Mouse (Mus musculus) thymus, postnatal 25 days (tissue): ENCODE data around the gene Elavl3.
A peak's percentile ranks its signal among the peaks of the same experiment; 100 is the strongest.
"Not testable (repeated sequence)": the region's sequence is repeated elsewhere in the genome, so short reads cannot be mapped to it uniquely, and the experiment has no call there.

Experiments
- DNase-seq: peaks from one replicate; pipeline ENCODE4 v3.0.0; 2022

The Elavl3 gene

DNA sequence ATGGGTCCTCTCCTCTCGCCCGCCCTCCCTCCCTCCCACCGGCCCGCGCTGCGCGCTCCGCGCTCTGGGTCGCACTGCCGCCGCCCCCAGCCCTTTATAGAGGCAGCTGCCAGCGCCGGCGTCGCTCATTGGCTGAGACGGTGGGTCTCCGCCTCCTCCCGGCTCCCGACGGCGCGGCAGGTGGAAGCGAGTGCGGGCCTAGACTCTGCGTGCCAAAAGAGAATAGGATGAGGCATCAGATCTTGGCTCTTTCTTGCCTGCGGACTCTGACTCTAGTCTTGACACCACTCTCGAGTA lies at the start of gene Elavl3:
Elavl3 (minus strand) TSS at position 66 of the 297 bp plus-strand sequence.
- DNase-seq = peak; percentile 51

DNA sequence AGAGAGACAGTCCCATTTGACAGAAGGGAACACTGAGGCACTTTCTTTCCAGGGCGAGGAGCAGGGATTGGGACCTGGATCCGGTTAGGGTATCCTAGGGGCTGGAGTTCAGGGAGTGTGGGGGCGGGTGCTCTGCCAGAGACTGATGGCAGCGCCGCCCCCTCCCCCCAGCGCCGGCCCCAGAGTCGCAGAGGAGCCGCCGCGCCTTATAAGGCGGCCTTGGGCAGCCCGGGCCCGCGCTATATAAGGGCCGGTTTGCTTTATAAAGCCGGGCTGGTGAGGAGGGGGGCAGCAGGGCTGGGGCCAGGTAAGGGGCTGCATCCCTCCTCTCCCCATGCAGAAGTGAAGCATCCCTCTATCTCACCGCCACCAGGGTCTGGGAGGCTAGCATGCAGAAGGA lies 48.1 kb upstream of the Elavl3 start:
- no peak for DNase-seq

DNA sequence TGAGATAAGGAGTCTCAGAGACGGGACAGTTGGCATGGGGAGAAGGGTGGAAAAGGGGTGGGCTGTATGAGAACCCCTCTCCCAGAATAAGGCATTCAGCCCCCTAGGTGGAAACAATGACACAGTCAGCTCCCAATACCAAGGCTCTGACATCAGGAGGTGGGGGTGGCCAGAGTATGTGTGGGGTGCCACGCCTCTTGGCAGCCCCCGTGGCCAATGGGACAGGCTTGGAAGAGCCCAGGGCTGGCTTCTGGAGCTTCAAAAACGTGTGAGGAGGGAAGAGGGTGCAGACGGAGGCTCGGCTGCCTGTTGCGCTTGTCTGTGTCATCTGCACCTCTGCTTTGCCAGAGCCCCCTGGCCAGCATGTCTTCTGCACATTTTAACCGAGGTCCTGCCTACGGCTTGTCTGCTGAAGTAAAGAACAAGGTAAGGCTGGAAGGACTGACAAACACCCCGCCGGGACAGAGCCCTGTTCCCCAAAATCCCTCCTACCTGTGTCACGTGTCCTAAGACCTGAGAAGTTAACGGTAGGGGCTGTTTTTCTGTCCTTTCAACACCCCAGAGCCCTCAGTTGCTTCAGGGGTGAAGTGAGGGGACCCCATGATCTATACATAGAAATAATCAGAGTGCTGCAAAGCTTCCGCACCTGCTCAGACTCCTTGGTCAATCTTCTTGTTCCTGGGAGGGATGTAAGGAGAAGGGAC lies 47.3 kb upstream of the Elavl3 start, which contains the start of gene Cnn1:
Cnn1 (plus strand) TSS at position 224 of the 704 bp plus-strand sequence.
- no peak for DNase-seq

DNA sequence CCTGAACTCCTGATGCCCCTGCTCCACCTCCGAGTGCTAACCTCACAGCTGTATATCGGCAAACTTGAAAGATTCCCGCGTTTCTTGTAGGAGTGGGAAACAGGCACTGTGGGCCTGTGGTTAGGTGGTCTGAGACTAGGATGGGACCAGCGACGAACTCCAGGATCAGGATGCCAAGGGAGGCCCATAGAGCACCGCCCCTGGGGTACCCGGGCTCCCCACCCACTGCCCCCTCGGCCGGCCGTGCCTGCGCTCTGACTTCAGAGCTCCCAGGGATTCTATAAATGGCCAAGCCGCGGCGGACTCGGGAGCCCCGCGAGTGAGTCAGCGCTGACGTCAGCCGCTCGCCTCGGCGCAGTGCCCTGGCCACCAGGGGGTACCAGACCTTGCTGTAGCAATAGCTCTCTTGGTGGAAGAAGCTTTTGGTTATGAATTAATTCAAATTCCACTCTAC lies 44.1 kb upstream of the Elavl3 start:
- DNase-seq = peak; percentile 80

DNA sequence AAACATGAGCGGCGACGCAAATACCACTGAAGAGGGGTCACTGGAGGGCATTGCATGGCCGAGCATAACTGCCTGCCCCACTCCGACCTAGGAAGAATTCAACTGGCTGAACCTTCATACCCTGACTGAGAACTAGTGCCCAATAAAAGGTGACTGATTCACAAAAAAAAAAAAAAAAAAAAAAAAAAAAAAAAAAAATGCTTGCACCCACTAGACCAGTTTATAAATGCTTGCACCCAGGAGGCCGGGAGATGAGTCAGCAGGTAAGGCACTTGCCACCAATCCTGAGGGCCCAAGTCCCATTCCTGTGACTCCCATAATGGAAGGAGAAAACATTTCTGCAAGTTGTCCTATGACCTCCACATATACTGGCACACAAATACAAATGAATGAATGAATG lies 40.9 kb upstream of the Elavl3 start:
- no peak for DNase-seq

DNA sequence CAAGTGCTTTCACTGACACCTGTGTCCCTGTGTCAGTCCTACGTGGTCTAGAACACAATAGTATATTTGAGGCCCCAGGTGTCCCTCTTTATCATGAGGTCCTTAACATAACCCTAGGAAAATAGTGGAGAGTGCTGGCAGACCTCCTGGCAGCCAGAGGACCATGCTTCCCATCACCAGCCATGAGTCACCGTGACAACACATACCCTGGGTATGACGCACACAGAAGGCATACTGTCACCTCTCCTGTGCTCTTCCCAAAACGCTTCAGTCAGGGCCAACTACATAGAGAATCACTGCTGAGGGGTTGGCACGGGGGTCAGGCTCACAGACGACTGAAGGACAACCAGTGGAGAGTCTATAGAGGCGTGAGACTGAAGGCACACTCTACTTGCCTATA lies 38.2 kb upstream of the Elavl3 start:
- no peak for DNase-seq

DNA sequence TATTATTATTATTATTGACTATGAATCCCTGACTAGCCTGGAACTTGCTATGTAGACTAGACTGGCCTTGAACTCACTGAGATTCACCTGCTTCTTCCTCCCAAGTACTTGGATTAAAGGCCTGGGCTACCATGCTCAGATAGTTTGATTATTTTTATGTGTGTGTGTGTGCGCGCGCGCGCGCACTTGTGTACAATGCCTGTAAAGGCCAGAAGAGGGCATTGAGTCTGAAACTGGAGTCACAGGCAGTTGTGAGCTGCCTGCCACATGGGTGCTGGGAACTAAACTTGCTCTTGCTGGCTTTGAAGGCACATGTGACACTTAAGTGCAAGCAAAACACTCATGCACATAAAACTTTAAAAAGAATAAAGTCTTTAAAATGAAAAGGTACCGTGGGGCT lies 37.5 kb upstream of the Elavl3 start:
- no peak for DNase-seq

DNA sequence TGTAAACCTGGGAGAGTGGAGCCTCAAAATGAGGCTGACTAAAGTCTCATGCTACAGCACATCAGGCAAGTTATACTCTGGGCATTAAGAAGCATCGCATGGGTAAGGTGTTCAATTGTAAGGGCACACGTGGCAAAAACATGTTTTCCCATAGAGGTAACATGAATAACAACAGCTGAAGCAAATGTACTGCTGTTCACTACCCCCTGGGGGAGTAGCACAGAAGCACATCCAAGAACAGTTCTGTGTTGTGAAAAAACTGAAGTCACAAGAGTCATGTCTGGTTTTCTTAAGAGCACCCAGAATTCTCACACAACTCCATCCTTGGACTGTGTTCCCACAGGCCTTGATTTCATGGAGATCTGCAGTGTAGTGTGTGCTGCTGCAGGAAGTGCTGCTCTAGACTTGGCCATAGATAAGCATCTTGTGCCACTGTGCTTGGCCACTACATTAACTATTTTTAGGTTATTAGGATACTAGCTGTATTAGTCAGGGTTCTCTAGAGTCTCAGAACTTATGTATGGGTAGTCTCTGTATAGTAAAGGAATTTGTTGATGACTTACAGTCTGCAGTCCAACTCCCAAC lies 35.3 kb upstream of the Elavl3 start:
- no peak for DNase-seq

DNA sequence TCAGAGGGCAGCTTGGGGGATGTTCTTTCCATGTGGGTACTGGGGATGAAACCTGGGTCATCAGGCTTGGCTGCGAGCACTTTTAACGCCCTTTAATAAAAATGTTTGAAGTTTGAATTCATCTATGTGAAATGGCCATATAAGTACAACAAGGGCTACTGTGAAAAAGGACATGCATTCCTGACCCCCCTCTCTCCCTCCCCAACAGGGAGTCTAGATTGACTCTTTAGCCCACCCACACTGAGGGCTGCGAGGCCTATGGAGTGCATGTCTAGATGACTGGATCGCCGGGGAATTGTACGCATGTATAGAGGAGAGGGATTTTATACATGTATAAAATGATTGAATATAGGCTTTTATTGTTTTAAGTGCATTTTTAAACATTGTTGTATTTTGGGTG lies 34.2 kb upstream of the Elavl3 start:
- no peak for DNase-seq

DNA sequence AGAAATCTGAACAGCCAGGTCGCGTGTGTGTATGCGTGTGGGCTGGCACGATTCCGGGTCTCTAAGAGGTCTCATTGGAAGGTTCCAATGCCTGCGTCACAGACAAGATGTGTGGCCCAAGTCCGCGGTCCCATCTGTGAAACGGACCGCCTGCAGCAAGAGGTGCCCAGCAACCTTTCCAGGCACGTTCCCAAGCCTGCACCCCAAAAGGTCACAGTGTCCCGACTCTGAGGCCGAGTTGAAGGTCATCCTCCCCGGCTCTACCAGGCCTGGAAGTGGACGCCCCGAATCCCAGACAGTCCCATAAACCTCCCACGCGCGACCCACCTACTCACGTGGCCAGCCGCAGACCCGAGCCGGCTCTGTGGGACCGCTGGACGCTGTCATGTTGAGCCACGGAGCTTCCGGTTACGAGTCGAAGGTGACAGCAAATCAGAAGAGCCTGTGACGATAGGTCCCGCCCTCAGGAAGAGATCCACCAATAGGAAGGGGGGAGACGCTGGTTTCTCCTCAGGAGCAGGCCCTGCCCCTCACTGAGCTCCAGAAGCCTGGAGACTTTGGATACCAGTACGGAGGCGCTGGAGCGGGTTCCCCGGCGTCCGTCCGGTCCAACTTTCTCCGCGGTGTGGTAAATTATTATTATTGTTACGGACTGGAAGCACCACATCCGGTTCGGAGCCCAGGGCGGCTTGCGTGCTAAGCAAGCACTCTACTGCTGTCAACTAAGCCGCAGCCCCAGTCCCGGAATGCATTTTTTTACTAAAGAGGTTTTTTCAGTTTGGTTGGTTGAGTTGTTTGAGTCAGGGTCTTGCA lies 33.4 kb upstream of the Elavl3 start, which contains the start of gene Ecsit:
Ecsit (minus strand) TSS at position 417 of the 813 bp plus-strand sequence.
- peak; percentile 93 for DNase-seq

DNA sequence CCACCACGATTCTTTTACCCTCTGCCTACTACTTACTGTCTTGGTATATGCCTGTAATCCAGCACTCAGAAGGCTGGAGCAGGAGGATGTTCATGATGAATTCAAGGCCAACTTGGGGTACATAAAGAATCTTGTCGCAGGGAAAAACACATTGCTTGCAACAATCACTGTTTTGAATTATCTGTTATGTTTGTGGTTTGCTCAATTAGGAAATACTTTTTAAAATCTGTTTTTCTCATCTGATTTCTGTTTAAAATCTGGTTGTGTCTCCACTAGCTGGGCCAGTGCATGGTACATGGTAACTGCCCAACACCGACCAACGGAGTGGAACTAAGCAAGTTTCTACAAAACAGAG lies 32.8 kb upstream of the Elavl3 start:
- no peak for DNase-seq

DNA sequence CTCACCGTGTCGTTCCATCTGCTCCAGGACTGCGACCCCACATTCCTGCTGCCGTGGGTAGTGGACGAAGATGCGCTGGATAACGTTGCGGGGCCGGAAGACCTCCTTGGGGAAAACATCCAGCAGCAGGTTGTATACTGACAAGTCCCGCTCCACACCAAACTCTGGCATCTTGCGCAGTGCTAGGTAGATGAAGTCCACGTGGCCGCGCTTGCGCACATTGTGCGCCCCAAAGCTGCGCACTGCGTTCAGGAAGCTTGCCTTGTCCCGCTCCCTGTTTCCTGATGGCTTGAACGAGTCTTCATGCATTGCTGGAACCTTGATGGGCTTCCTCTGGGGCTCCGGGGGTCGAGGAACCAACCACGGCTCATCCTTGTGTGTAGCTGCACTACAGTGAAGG lies 24.4 kb upstream of the Elavl3 start:
- no peak for DNase-seq

DNA sequence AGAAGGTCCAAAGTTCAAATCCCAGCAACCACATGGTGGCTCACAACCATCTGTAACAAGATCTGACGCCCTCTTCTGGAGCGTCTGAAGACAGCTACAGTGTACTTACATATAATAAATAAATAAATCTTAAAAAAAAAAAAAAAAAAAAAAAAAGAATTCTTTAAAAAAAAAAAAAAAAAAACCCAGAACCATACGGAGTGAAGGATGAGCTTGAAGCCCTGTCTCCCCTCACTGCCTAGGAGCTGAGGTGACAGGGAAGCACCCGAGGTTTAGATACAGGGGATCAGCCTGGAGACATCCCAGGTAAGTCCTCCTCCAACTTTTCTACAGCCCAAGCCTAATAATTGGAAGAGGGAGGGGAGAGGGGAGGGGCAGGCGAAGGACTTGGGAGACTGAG lies 24.0 kb upstream of the Elavl3 start:
- DNase-seq = not testable (repeated sequence)

DNA sequence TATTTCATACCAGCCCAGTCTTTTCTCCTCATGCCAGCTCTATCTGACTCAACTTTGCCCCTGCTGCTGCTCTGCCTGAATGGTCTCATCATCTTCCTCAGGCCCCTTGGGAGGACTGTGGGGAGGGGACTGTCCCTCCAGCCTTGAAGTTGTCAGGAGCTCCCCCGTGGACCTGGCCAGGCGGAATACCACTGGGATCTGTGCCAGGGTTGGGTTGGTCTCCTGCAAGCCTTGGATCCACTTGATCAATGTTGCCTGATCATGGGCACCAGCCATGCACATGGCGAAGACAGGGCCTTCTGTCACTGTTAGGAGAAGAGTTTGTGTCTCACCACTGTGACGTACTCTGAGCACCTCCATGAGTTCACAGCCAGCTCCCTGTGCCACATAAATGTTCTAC lies 20.5 kb upstream of the Elavl3 start:
- DNase-seq = no peak

DNA sequence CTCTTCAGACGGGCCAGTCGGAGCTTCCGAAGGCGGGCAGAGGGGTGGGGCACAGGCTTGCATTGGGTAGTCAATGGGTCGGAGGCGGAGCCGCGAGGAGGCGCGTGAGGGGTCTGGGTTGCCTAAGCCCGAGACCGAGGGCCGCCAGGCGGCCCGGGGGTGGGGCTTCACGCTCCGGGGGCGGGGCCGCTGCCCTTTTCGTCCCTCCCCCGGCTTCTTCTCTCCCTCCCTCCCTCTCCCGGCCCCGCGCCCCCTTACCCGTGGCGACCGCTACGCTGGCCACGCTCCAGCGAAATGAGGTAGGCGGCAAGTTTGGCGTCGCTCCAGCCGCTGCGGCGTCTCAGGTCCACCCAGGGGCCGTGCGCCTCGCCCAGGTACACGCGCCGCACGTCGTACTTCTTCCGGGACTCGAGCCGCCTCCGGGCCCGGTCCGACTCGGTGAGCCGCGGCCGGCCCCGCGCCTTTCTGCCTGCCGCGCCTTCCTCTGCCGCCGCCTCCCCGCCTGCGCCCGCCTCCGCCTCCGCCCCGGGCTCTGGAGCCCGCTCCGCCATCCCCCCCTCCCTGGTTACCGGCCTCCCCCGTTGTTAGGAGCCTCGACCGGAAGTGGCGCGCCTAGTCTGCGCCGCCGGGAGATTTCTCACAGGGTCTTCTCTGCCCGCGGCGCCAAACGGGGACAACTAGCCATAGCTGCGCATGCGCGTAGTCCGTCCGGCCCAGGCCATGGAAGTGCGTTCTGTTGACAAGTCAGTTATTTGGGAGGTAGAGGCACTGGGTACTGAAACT lies 19.2 kb upstream of the Elavl3 start, which contains the start of the genes Gm49318 and Zfp653:
Gm49318 (minus strand) TSS at position 469 of the 783 bp plus-strand sequence.
Zfp653 (minus strand) TSS at position 586 of the 783 bp plus-strand sequence.
- peak; percentile 95 for DNase-seq

DNA sequence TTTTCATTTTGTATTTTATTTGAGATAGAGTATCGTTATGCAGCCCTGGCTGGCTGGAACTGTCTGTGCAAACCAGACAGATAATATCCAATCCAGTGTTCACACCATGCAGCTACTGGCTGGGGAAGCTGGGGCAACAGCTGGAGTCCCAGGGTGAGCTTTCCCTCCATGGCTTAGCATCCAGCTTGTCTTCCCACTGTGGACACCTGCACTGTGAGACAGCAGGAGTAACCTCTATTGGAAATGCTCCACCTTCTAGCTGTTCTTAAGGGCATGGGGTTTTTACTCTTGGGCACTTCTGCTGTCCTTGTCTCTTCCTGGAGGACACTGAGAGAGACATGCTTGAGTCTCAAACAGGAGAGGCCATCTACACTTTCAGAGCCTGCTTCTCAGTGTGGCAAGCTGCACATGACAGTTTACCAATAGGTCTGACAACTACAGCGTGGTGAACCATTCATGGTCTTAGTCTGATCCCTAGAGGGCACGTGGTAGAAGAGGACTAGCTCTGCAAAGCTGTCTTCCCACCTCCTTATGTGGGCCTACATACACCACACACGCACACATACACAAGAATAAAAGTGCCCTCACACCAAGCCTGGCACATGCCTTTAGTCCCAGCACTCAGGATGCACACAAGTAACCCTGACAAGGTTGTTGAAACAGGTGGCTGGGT lies 18.2 kb upstream of the Elavl3 start:
- no peak for DNase-seq

DNA sequence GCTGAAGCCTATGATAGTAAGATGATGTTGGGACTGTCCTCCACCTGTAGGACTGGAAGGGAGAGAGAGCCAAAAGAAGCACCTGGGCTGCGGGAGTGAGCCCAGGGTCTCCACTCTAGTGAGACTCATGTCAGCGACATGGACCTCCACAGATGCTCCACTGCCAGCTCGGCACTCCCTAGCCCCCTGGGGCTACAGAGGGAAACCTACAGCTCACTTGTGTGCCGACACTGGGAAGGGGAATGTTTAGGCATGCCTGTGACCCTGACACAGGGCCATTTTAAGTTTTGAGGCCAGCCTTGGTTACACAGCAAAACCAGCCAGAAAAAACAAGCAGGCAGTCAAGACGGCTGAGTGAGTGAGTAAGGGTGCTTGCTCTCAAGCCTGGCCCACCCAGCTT lies 15.4 kb upstream of the Elavl3 start:
- no peak for DNase-seq

DNA sequence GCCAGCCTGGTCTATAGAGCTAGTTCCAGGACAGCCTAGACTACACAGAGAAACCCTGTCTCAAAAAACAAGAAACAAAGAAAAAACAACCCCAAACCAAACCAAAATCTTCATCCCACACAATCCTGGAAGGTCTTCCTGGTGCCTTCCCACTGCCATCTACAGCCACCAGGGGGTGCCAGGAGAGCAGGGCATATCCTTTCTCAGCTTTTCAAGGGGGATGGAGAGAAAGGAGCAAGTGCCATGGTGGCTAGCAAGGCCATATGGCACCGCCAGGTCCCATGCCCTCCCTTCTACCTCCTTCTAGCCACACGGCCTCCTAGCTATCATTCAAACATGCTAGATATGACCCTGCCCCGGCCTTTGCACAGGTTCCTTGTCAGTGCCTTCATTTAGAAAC lies 14.6 kb upstream of the Elavl3 start:
- DNase-seq = peak; percentile 69

DNA sequence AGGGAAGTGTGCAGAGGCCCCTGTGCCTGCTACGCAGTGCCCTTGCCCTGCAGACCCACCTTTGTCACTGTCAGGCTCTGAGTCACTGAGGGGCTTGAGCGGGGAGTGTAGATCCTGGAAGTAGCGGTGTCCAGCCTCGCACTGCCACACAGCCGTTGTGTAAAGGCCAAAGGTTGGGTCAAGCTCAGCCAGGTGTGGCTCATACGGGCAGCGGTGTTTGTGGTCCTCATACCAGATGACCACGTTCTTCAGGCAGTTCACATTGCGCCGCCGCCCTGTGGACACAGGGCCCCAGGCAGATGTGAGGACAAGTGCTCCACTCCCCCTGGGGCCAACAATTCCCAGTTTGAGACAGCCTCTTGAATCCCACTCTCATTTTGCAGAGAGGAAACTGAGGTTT lies 13.8 kb upstream of the Elavl3 start:
- no peak for DNase-seq

DNA sequence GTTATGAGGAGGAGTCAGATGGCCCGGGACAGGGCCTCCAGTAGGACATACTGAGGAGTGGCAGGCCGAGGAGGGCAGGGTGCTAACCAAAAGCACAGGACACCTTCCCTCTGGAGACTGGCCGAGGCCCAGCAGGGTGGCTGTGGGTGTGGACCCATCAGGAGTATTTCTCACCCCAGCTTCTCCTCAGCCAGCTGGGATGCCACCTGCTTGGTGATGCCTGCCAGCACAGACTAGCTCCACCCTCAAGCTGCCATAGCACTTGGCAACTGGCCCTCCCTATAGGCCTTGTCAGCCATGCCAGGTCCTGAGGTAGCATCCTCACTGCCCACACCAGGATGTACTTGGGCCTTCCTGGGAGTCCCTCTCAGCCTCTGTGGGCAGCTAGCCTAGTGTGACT lies 12.5 kb upstream of the Elavl3 start:
- no peak for DNase-seq

DNA sequence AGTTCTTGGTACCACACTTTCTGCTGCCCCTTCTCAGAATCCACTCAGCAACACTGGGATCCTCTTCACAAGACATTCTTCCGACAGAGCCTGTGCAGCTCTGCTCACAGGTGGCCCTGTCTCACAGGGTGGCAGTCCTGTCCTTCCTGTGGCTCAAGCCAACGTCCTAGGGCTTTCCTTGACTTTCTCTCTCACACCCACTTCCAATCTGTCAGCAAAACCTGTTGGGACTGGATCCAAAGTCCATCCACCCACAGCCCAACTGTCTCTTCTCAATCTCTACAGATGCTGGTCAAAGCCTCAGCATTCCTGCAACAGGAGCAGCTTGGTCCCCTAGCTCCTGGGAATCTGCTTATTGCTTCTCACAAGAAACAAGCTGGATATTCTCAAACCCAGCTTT lies 9.5 kb upstream of the Elavl3 start:
- DNase-seq = no peak

DNA sequence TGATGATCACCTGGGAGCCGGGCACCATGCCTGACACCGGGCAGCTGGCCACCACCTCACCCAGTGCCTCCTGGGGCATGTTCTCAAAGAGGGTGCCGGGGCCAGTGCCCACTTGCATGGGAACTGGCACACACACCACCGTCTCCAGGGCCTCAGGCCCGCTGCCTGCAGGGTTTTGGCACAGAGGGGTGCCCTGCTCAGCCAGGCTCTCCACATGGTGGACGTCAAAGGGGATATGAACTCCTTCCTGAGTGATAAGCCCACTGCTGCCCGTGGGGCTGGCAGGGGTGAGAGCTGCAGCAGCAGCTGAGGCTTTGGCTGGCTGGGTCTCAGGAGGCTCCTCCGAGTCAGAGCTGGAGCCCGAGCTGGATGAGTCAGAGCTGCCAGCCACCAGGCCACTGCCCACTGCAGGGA lies 6.2 kb upstream of the Elavl3 start:
- no peak for DNase-seq
